Mouse (Mus musculus) c-Kit-positive CD71-positive TER-119-positive erythroid progenitor cells, embryonic 14.5 days (primary cell): ENCODE measurements around the gene Fmo4.
"Not testable (repeated sequence)": the region's sequence is repeated elsewhere in the genome, so short reads cannot be mapped to it uniquely, and the experiment has no call there.

ENCODE experiments used
- DNase-seq: peaks from one replicate; pipeline ENCODE4 v3.0.0-alpha.2; 2013; ENCODE audit warnings: low spot score

Gene Fmo4

DNA sequence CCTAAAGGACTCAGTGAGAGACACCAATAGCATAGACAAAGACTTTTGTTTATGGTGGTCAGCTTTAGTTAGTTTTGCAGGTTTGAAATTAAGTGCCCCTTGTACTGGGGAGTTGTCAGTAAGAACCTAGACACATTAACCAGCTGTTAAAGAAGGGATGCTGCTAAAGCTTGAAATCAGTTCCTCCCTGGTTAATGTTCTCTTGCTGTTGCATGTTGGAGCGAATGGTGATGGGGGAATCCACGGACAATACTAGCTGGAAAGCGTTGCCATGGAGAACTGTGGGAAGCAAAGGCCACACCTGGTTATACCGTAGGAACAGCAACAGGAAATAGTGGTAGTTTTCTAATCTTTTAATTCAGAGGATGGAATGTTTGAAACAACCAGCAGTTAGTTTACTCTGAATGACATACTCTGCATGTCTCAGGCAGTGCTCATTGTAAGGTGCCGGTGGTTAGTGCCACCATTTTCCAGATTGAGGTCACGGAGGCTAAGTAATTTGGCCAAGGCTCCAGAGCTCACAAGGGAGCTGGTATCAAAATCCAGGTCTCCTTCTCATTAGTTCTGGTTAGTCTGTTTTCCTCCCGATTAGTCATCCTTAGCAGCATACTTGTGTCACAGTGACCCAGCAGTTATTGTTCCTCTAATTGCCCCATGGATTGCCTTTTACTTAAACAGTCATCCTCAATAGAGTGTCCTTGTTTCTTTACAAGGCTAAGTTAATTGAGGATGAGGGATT, 21.3 kb downstream of the Fmo4 start:
- DNase-seq = no peak

DNA sequence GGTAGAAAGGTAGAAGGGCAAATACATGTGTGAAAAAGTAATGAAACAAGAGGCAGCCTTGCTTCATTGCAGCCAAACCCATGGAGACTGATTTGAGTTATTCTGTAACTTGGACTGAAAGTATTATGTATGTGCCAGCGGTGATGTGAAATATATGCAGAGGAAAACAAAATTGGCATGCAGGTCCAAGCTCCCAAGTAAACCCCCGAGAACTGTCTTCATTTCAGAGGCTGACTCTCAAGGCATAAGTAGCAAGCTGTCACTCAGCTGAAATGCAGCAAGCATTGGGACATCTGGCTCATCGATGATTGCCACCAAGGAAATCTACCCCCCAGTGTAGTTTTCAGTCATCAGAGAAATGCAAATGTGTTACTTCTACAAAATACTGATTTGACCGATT, 28.6 kb downstream of the Fmo4 start:
- DNase-seq = no peak

GRCm38 (mm10) chr1:162783669-162784248, 30.0 kb downstream of the Fmo4 start:
- DNase-seq = no peak

DNA sequence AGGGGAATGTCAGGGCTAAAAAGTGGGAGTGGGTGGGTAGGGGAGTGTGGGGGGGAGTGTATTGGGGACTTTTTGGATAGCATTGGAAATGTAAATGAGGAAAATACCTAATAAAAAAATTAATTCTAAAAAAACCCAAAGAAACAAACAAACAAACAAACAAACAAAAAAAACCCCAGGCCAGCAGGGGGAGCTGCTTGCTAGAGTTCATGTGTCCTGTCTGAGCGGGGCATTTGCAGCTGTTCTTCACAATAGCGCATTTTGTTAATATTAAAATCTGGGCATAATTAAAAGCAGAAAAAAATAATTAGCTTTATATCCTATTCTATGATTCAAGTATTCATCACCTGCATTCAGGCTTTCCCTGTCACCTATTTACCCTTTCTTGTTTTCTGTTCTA, 32.7 kb downstream of the Fmo4 start:
- not testable (repeated sequence) for DNase-seq

DNA sequence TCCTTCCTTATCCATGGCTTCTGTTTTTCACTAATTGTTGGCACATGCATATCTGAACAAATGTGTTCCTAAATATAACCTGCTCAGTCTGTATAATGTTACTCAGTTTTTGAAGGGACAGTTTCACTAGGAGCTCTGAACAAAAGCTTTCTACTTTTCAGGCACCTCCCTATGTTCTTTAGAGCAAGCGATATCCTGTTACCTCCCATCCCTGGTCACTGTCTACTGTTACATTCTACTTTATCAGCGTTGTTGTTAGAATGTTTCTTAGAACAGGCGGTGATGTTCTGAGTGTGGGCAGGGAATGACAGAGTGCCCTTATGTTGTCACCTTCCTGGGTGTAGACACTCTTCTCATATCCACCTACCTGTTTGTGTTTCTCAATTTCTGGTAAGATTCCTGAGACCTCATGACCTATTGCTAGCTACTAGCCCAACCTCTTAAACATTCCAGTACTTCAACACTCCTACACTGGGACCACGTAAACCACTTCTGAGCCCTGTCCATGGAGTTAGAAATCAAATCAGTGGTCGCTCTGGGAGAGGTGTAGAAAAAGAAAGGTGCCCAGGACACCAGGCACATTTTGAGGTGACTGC, 35.7 kb downstream of the Fmo4 start:
- no peak for DNase-seq

- DNase-seq = no peak
These were observed 40.1 kb downstream of the Fmo4 start for GRCm38 (mm10) chr1:162773661-162774060.

GRCm38 (mm10) chr1:162771617-162772360, 42.0 kb downstream of the Fmo4 start:
- no peak for DNase-seq

- DNase-seq = no peak
These were observed 61.8 kb downstream of the Fmo4 start for GRCm38 (mm10) chr1:162752009-162752408.

GRCm38 (mm10) chr1:162749607-162750006, 64.2 kb downstream of the Fmo4 start:
- no peak for DNase-seq

- no peak for DNase-seq
These were observed 65.0 kb downstream of the Fmo4 start for GRCm38 (mm10) chr1:162748761-162749160.
